Mouse (Mus musculus) regulatory T cell (primary cell): ENCODE results near the gene Frem1.

Experiments
- in situ Hi-C: fragments of 300-600 bp; cut with MboI, MseI; formaldehyde crosslinking; loops from one replicate; pipeline ENCODE4 v1.15.1; 2025; ENCODE audit warnings: high pct_unique_total_duplicates

Gene Frem1

DNA sequence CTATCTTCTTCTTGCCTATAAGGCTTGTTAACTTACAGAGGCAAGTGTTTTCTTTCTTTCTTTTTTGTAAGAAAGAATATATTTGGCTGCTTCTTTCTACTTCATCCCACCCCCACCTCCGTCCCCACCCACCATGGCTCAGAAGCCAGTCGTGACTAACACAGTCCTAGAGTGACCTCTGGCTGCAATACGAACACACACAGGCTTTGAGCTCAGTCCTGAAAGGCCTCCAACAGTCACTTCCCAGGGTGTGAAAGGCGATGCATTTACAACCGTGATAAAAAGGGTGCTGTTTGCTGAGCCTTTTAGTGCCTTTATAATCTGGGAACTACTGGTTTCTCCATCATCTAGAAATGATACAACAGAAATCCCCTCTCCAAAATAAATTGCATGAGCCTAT is 117.8 kb downstream of the Frem1 start:
- in situ Hi-C loops, result loop anchor here (5.0 to 25.0 kb wide), 3 partner anchors 127 to 1372 kb away; no protein-coding TSS in a partner anchor

DNA sequence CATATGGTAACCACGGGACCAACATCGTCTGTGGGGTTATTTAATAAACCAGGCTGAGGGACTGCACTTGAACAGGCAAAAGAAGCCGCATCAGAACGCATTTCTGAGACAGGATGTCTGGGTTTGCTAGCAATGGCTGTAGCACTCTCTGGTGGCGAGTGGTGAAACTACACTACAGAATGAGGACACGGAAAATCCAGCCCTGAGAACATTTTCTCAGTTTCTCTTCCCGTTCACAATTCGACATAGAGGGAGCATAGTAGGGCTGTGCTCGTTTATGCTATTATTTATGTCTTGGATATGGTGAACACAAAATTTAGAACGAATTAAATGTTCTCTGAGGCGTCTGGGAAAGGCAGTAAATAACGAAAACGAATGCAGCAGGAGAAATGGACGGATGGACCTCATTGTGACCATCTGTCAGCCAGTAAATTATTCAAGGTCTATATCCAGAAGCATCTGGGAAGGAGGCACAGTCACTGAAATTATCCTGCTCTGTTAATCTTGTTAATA is 118.4 kb downstream of the Frem1 start:
- in situ Hi-C loops, result loop anchor here (5.0 to 25.0 kb wide), 3 partner anchors 126 to 1371 kb away; no protein-coding TSS in a partner anchor

DNA sequence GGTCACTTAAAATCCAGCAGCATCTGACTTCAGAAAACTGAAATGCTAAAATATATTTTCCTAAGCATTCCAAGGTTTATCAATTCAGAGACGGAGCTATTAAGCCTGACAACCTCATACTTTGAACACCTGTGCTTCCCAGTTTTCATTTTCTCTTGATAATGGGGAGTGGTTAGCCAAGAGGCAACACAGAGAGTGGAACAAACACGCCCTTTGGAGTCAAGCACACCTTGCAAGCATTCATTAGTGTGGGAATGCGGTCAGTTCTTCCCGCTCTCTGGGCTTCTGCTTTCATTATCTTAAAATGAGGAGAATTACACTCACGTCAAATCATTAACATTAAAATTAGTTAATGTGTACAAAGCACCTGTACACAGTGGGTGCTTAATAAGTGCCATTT is 122.1 kb downstream of the Frem1 start:
- in situ Hi-C loops, result loop anchor here (5.0 to 25.0 kb wide), 3 partner anchors 123 to 1368 kb away; no protein-coding TSS in a partner anchor

DNA sequence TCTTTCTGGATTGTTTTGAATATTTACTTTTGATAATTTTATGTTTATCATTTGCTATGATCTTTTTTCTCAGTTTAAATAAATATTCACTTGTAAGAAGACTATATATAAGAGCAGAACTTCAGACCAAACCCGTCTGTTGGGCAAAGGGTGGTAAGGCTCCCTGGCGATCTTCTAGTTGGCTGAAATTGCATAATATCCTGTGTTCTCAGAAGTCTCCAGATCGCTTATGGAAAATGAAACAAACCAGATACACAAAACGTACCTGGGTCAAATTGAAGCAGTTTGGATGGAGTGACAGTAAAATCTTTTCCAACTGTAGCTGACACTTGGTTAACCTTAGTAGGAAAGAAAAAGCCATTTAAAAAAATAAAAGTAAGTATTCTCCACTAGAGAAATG is 130.2 kb downstream of the Frem1 start:
- in situ Hi-C loops, result no loop called here

DNA sequence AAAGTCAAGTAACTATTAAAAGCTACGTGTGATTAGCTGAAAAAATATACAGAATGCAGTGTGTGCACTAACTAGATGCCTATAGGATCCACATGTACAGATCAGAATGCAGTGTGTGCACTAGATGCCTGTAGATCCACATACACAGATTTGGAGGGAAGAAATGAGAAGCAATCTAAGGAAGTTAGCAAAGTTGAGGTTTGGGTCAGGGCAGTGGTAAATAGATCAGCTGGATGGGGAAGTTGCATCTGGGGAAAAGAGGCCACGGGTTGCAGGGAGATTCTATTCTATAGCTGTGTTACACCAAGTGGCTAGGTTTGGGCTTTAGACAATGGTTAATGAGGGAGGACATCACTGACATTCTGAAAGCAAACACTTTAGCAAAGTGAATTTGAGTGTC is 133.5 kb downstream of the Frem1 start:
- in situ Hi-C loops, result no loop called here

DNA sequence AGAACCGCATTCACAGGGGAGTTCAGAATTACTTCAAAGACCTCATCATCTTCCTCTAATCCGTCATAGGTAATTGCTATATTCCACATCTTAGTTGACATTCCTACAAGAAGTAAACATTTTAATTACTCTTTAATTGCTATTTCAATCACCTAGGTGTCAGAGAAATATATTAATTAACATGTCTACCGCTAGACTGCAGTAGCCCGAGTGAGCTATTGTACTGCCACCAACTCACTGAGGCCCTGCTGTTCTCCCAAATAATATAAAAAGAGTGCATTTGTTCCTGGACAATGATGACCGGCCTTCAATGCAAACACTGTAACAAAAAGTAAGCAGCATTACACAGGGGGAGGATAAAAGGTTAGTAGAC is 135.5 kb downstream of the Frem1 start:
- in situ Hi-C loops, result no loop called here

DNA sequence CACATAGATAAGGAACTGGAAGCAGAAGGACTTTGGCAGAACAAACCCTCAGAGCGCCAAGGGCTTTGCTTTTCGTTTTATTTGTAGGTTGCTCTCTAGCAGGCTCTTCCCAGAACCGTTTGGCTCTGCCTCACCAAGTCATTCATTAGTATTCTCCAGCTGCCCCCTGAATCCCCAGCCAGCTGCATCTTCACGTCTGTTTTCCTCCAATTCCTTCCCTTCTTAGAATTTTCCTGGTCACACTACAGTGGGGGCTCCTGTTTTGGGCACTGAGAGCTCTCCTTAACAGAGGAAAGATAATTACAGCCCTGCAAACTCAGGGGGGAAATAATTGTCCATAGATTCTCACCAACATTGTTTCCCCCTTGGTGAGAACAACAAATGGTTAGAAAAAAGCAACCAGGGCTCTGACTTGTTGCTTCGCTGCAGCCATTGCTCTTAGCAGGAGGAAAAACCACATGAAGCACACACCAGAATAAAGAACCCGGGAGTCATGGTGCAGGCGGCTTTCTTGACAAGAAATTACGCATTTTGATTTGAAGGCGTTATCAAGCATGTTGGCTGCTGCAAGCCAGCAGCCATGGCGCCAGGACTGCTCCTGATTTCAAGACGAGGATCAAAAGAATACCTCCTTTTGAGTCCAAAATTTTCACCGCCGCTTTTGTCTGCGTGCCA is 136.0 kb downstream of the Frem1 start:
- in situ Hi-C loops, result no loop called here

DNA sequence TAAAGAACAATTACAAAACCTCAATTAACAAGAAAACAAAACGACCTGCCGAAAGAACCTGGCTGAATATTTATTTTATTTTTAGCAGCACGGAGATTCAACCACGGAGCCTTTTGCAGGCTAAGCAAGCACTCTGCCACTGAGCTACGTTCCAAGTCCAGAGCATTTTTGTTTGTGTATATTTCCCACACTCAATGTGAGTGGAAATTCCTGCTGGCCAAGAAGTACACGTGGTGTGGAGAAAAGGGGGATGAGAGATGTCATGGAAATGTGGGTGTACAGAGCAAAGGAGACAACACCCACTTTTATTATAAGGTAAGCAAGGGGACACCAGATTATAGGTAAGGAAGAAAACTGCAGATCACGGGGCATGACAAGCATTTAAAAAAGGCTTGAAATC is 136.6 kb downstream of the Frem1 start:
- in situ Hi-C loops, result no loop called here

DNA sequence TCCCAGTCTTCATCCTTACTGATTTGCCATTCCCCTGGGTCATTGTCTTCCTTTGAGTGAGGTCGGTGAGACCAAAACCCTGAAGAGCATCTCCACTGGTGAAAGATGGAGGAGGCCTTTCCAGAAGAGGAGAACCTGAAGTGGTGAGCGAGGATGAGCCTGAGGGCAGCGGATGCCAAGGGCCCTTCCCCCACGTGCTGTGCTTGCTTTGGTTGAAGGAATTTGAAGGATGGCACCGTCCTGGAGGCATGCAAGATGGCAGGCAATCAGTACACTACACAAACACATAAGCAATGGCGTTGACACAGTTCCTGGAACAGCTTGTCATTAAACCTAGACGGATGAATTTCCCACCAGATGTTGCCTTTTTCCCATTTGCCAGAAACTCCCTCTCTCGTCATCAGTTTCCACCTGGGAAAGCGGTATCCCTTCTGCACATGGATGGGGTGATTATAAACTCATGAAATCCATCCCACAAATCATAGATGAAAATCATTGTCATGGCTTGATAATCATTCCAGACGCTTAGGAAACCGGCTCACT is 137.5 kb downstream of the Frem1 start:
- in situ Hi-C loops, result no loop called here

DNA sequence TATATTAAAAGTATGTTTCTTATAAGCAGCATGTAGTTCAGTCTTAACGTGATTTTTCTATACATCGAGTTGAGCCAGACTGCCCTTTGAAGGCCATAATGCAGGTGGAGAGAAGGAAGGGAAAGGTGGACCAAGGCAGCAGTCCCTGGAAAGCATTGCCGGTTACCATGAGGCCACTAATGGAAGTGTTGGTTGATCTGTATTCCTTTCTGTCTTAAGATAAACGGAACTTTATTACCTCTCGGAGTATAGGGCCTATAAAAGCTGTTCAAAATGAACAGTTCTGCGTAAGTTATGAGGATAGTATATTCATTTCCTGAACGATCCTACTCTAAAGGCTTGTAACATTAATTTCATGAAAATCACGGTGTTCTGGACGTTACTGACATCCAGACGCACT is 156.9 kb downstream of the Frem1 start:
- in situ Hi-C loops, result no loop called here

DNA sequence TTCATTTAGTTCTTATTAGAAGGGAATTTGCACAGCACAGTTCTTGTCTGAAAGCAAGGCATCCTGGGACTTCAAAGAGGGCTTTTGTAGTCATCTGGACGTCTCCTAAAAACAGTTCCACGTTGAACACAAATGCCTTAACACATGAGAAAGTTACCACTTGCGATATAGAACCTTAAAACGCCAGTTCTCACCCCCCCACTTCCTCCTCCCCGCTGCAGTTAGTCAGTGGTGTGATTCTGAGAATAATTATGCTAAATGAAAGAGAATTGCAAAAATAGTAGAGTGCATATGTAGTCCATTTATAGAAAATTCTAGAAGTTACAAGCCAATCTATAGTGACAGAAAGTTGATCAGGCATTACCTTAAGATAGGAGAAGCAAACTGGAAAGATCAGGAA is 159.9 kb downstream of the Frem1 start:
- in situ Hi-C loops, result no loop called here

DNA sequence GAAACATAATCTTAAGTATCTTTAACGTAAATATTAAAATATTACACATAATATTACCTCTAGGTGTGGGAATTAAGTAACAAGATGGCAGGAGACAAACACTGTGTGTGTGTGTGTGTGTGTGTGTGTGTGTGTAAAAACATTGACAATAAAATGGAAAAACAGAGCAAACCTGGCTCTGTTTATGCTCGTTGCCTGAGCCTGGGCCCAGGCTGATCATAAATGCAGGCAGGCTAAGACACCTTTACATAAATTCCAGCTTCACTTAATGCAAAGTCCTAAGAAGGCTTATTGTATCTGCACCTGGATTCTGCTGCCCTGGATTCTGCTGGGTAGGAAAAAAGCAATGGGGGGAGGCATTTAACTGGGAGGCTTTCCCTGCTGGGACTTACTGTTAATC is 160.6 kb downstream of the Frem1 start:
- in situ Hi-C loops, result no loop called here

DNA sequence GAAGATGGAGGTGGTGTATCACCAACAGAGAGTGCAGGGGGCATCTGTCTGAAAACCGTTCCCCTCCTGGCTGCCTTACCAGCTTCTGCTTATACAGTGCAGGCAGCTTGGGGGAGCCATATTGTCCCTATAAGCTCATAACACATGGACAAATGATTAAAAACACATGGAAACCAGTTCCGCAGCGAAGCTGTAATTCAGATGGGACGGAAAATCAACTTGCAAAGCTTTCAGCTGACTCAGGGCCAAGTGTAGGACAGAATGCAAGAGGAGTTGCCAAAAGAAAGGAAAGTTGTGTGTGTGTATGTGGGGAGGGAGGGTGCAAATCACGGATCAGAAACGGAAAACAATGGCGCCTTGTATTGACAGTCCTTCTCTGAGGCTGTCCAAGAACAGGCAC is 161.1 kb downstream of the Frem1 start:
- in situ Hi-C loops, result no loop called here

DNA sequence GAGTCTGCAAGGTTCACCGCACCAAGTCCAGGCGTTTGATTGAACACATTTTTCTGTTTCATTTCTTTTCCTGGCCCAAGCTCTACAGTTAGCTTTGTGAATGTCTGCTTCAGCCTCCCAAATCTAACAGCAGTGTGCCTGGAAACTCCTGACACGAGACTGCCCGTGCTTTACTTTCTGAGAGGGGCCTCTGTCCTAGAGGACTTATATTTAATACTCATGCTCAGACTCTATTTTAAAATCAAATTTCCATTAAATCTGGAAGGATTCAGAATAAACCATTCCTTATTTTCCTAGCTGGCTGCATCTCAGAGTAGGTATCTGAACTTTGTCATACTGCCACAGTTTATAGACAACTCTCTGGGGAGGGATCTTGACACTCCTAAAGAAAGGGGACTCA is 161.6 kb downstream of the Frem1 start:
- in situ Hi-C loops, result no loop called here

DNA sequence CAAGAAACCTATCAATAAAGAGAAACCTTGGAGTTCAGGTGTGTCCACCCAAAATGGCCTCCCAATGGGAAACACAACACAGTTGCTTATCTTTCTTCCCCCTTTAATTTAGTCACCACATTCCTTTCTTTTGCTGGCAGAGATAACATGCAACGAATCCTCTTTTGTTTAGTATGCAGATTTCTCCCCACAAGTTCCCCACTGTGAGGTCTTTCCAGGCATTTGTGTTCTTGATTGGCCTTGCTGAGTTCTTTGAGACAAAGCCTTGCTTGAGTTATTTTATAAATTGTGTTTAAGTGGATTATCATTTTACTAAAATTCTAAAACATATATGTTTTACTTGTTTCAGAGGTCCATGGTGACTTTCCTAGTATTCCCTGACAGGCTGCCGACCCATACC is 166.0 kb downstream of the Frem1 start:
- in situ Hi-C loops, result no loop called here

DNA sequence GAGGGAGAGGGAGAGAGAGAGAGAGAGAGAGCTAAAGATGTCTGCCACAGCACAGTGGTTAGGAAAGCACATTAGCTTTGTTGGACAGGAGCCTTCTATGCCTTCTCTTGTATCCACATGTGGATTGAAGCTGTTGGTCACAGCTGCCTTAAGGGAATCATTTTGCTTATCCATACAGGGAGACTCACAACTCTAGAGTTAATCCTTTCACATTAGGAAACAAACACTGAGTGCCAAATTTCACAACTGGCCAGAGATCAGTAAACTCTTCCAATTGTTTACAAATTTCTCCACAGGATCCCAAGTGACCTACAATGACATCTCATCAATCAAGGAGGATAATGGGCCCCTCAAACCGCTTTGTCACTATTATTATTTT is 166.6 kb downstream of the Frem1 start:
- in situ Hi-C loops, result no loop called here

DNA sequence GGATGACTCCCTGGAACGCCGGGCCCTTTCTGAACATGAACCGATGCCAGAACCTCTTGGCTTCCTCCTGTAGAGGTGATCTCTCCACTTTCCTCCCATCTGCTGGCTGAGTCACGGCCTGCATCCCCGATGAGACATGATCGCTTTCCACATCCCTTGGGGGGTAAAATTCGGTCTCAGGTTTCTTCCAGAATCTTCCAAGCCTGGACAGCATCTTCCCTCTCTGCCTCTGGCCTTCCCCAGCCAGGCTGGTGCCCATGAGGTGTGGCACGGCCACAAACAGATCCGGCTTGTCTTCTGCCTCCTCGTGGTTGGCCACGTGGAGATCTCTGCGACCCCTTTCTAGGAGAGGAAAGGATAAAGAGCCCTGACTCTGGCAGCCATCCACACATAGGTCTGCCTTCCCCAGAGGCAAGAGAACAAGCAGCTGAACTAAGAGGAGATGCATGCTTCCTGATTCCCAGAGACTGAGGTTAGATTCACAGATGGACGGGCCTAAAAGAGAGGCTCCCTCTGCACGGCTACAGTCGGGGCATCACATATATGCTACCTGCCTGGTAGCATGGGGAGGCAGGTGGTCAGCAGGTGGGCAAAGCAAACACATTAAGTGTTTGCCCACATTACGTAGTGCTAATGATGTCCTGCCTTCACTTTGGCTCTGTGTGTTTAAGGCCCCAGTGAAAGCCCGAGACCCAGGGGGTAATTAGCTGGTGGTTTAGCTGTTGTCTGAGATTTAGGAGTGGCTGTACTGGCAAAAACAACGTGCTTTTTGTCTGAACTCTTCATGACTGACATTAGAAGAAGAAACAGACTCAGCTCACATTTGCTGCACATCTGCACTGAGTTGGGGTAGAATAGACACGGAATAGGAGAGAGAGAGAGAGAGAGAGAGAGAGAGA is 167.3 kb downstream of the Frem1 start, which contains the start of gene Cer1:
Gene Cer1, minus strand, starts transcription at position 513 of the 899 bp plus-strand sequence.
- in situ Hi-C loops, result no loop called here

DNA sequence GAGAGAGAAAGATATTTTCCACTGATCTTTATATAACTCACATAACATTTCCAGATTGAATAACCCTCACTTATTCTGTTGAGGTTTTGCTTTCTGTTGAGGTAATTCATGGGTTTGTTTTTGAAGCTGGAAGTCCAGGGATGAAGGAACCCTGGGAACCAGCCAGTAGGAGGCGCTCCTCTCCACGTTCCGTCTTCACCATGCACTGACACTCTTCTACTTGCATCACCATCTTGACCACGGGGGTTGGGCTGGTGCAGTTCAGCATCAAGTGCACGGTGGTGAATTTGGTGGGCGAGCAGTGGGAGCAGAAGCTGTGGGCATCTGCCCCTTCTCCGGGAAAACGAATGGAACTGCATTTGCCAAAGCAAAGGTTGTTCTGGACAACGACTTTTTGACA is 169.6 kb downstream of the Frem1 start:
- in situ Hi-C loops, result no loop called here

DNA sequence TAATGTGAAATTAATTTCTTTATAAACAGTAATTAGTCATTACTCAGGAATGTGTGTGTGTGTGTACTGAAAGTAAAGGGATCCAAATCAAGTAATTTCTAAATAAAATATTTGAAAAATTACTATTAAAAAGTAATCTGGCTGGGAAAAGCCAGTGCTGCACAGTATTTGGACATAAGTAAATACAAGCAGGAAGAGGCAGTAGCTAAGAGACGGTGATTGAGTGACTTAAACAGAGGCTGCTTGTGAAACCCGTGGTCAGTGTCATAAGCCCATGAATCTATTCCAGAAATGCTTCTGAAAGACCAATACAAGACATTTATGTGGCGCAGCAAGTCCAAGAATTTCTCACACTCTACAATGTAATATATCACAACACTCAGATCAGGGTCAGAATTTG is 170.8 kb downstream of the Frem1 start:
- in situ Hi-C loops, result no loop called here

DNA sequence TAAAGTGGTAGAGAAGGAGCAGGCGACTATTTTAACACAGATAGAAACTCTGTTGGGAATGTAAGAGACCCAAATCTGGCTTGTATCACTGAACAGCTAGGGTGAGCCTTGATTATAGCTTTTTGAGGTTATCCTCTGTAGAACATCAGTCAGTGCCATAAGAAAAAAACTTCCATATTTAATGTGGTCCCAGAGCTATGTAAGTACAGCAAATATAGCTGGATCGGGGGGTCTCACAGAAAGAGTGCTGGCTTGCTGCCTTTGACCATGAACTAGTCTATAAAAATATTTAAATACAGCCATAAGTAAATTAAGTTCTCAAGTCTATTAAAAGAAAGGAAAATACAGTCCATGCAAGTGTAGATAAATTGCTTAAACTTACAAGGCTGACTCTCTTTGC is 171.9 kb downstream of the Frem1 start:
- in situ Hi-C loops, result no loop called here

DNA sequence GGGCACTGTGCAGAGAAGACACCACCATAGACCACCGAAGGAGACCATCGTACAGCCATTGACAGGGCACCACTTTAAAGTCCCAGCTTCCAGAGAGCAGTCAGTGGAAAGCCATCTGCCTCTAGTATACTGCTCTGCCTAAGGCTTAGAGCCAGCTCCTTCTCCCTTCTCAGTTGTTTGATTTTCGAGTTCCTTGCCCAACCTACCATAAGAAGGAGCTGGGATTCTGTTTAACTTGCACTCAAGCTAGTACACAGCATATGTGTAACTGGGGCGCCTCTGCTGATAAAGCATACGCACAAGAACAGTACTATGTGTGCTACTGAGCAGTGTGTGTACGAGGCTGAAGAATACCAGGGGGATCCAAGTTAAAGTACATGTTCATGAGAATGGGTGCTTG is 173.0 kb downstream of the Frem1 start:
- in situ Hi-C loops, result no loop called here

DNA sequence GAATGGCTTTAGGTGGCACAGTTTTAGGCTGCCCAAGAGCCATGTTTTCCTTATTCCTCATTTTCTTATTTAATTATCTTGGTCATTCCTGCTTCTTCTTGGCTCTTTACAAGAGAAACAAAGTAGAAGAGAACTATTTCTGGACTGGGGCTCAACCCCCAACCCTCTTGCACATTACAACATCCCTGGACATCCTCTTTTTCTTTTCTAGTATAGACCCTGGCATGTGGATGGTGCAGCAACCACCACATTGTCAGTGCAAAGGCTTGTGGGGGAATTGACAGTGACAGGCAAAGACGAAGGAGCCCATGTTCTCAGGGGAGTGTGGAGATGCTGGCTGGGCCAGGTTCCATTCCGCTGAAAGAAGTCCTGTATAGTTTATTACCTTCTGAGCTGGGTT is 175.5 kb downstream of the Frem1 start:
- in situ Hi-C loops, result no loop called here

DNA sequence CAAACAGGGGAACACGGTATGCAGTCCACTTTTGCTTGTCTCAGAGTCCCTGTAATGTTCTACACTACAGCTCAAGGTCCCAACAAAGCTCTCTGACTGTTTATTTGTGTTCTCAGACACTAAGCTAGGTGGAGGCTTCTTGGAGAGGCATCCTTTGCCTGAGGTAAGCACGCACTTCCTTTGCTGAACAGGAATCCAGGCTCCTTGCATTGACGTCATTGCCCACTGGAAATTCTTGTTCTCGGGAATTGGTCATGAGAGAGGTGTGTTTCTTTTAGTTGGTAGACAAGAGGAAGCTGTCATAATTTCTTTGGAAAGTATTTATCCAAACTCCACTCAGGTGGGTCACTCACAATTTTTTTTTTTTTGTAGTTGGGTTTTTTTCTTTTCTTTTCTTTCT is 176.6 kb downstream of the Frem1 start:
- in situ Hi-C loops, result no loop called here
